Mouse (Mus musculus) lung, embryonic 15.5 days (tissue): ENCODE data around the gene Gpcpd1. TPM values are rescaled to one million over a fixed set of nuclear protein-coding genes. Genes with fewer than 3 reads are reported as not detected.

Experiments
- ATAC-seq: fragments of 200-750 bp; cut with Nextera tagmentation; 2 replicates; pipeline ENCODE4 v1.8.0; 2017; ENCODE audit warnings: moderate number of reproducible peaks, borderline replicate concordance; ENCODE audit not compliant: low FRiP score, low TSS enrichment; ENCODE audit errors: extremely low read depth
- H3K27ac ChIP-seq: fragments of 300-500 bp; sonication (generic); 2 replicates; pipeline ENCODE4 v1.5.1; 2015; ENCODE audit warnings: moderate library complexity, mild to moderate bottlenecking, inconsistent platforms
- H3K27me3 ChIP-seq: fragments of 300-500 bp; sonication (generic); 2 replicates; pipeline ENCODE4 v1.6.1; 2015; ENCODE audit warnings: inconsistent platforms
- H3K36me3 ChIP-seq: fragments of 300-500 bp; sonication (generic); 2 replicates; pipeline ENCODE4 v1.6.1; 2015; ENCODE audit warnings: inconsistent platforms
- H3K4me1 ChIP-seq: fragments of 300-500 bp; sonication (generic); 2 replicates; pipeline ENCODE4 v1.6.1; 2015; ENCODE audit warnings: inconsistent platforms
- H3K4me2 ChIP-seq: fragments of 300-500 bp; sonication (generic); 2 replicates; pipeline ENCODE4 v1.6.1; 2015; ENCODE audit warnings: inconsistent platforms, mild to moderate bottlenecking, moderate library complexity
- H3K4me3 ChIP-seq: fragments of 300-500 bp; sonication (generic); 2 replicates; pipeline ENCODE4 v1.5.1; 2015; ENCODE audit warnings: mild to moderate bottlenecking, inconsistent platforms
- H3K9ac ChIP-seq: fragments of 300-500 bp; sonication (generic); 2 replicates; pipeline ENCODE4 v1.6.1; 2015; ENCODE audit warnings: inconsistent platforms
- H3K9me3 ChIP-seq: fragments of 300-500 bp; sonication (generic); 2 replicates; pipeline ENCODE4 v1.6.1; 2016; ENCODE audit warnings: inconsistent platforms
- WGBS: fragments of 180-500 bp; shearing (Covaris S2); methylation state at CpG from one replicate; pipeline ENCODE4 v1.1.7; 2015; 5-methylcytosine and 5-hydroxymethylcytosine counted together
- polyA plus RNA-seq: library from polyadenylated mRNA; unstranded; fragments of >200 nt; fragmentation: Nextera tagmentation; extraction: Ambion mirVana; gene quantifications from 2 replicates; pipeline ENCODE4 v1.2.1, GENCODE M21; 2015

Gene Gpcpd1
- polyA plus RNA-seq, 1 experiment from 2014 or later: 30.1 TPM

GRCm38 (mm10) chr2:132497412-132498135, 90.0 kb downstream of the Gpcpd1 start:
- Histone ChIP-seq H3K4me3 (no peak overlapping the region), H3K27ac (no peak overlapping the region), H3K4me2 (no peak overlapping the region), H3K4me1 (no peaks in the 10 kb centered on the region), H3K36me3 (no peaks in the 10 kb centered on the region), H3K27me3 (no peaks in the 10 kb centered on the region), H3K9me3 (no peaks in the 10 kb centered on the region), H3K9ac (no peak overlapping the region)
- WGBS: 79% methylated on average over 7 of the region's 7 CpGs
- ATAC-seq: 0 out of 2 replicates have a peak, but pooled peaks have one; percentile 39

- no peak for ATAC-seq
- WGBS: 71% methylated on average over 4 of the region's 4 CpGs
- Histone ChIP-seq H3K4me3 (no peak overlapping the region), H3K27ac (no peak overlapping the region), H3K4me1 (no peaks in the 10 kb centered on the region), H3K9me3 (no peaks in the 10 kb centered on the region), H3K27me3 (no peaks in the 10 kb centered on the region), H3K9ac (no peak overlapping the region), H3K36me3 (no peaks in the 10 kb centered on the region), H3K4me2 (no peak overlapping the region)
These were observed 94.3 kb downstream of the Gpcpd1 start for GRCm38 (mm10) chr2:132493184-132493583.

- H3K4me3 ChIP-seq: no peak overlapping the region
- no peak overlapping the region for H3K4me2 ChIP-seq
- H3K9ac ChIP-seq: no peak overlapping the region
- H3K4me1 ChIP-seq: no peaks in the 10 kb centered on the region
- WGBS: 0% methylated on average over 1 of the region's 1 CpGs
- ATAC-seq: no peak
- no peaks in the 10 kb centered on the region for H3K36me3 ChIP-seq
- H3K9me3 ChIP-seq: no peaks in the 10 kb centered on the region
- no peaks in the 10 kb centered on the region for H3K27me3 ChIP-seq
- no peak overlapping the region for H3K27ac ChIP-seq
These were observed 102.1 kb downstream of the Gpcpd1 start for GRCm38 (mm10) chr2:132485454-132485853.

- no peaks in the 10 kb centered on the region for H3K27me3 ChIP-seq
- H3K36me3 ChIP-seq: no peaks in the 10 kb centered on the region
- 71% methylated on average over 3 of the region's 3 CpGs for WGBS
- H3K9ac ChIP-seq: no peak overlapping the region
- H3K27ac ChIP-seq: no peak overlapping the region
- no peaks in the 10 kb centered on the region for H3K9me3 ChIP-seq
- H3K4me1 ChIP-seq: no peaks in the 10 kb centered on the region
- ATAC-seq: no peak
- no peak overlapping the region for H3K4me2 ChIP-seq
- H3K4me3 ChIP-seq: no peak overlapping the region
These were observed 106.0 kb downstream of the Gpcpd1 start for GRCm38 (mm10) chr2:132481547-132481946.

Other genes with a start within 250 kb of the Gpcpd1 start
- 0.25 and 0.31 TPM in 2 replicates for gene Prokr2, start 202.3 kb downstream of the Gpcpd1 start, polyA plus RNA-seq
- 14.2 and 14.6 TPM in 2 replicates for gene Shld1, start 99.2 kb upstream of the Gpcpd1 start, polyA plus RNA-seq
- gene Chgb, start 193.5 kb upstream of the Gpcpd1 start, polyA plus RNA-seq: 0.52 and 1.4 TPM in 2 replicates
- 24.6 and 26.4 TPM in 2 replicates for gene Trmt6, start 228.3 kb upstream of the Gpcpd1 start, polyA plus RNA-seq
- gene Mcm8, start 228.4 kb upstream of the Gpcpd1 start, polyA plus RNA-seq: 15.3 and 16.7 TPM in 2 replicates